8 mouse cellular contexts compared by ENCODE assay signal in genomic region chr15:102107689-102108573, GRCm38 (mm10). TPM values are rescaled to one million over a fixed set of nuclear protein-coding genes. Genes with fewer than 3 reads are reported as not detected.
DNase-seq lines count a peak whose midpoint lies in the region; ATAC-seq and TF ChIP-seq lines count a peak whose summit lies in the region.

No protein-coding gene starts in this region.

- peaks cover 48% of the 10 kb centered on the region for H3K36me3 ChIP-seq in kidney, postnatal 0 days (ENCODE audit: insufficient read depth, low read length)

- H3K4me1 ChIP-seq in kidney, postnatal 0 days (replicated peaks; ENCODE audit: insufficient read depth, low read length), result peaks cover 42% of the 10 kb centered on the region

- H3K27ac ChIP-seq in kidney, postnatal 0 days, result peak overlapping the region; percentile 10; the same call in 1 of the 2 replicates

- H3K4me2 ChIP-seq in kidney, postnatal 0 days (ENCODE audit: low read length), result 0 out of 2 replicates have a peak overlapping the region, but pooled peaks have one; percentile 46

- no peak overlapping the region for H3K9ac ChIP-seq in kidney, postnatal 0 days (ENCODE audit: low read depth, low read length)

- DNase-seq in layer of hippocampus, adult 11-12 months (ENCODE audit: low spot score), result peak; percentile 77
- DNase-seq in layer of hippocampus, adult 9-11 months, result no peak
- DNase-seq in NIH3T3 (ENCODE audit: low read depth), result peak; percentile 89
- DNase-seq in cerebellum, postnatal 25 days, result peak; percentile 85 to 91
- peak; percentile 78 for DNase-seq in kidney, postnatal 0 days (ENCODE audit: low spot score)
- peak; percentile 74 for DNase-seq in lung, postnatal 14 days
- peak; percentile 54 for DNase-seq in spleen, adult 12 weeks (ENCODE audit: low spot score)

- no peaks in the 10 kb centered on the region for H3K27me3 ChIP-seq in kidney, postnatal 0 days (ENCODE audit: insufficient read depth, low read length)

- ATAC-seq in granulocyte monocyte progenitor cell, adult 5-6 weeks (replicated peaks; ENCODE audit: poor library complexity, severe bottlenecking), result peak; percentile 40
- ATAC-seq in kidney, postnatal 0 days (replicated peaks; ENCODE audit: low FRiP score, low read depth), result no peak

- H3K9me3 ChIP-seq in kidney, postnatal 0 days (replicated peaks; ENCODE audit: low read length), result no peaks in the 10 kb centered on the region

- WGBS in kidney, postnatal 0 days, result 43% methylated on average over 13 of the region's 13 CpGs

- no peak overlapping the region for H3K4me3 ChIP-seq in kidney, postnatal 0 days (replicated peaks; ENCODE audit: low read depth, low read length)

- TF ChIP-seq CTCF in kidney, postnatal 0 days (IDR thresholded peaks at IDR 0.05; ENCODE audit: low read depth), result peak; percentile 75

RNA-seq across cellular contexts. Expression of gene Tns2, which starts 7.7 kb away (rescaled TPM):
- 0.17 TPM in 1 of 2 replicates, not detected in the other for total RNA-seq in granulocyte monocyte progenitor cell, adult 5-6 weeks (2014; fragmentation: Nextera tagmentation)
- total RNA-seq in granulocyte monocyte progenitor cell, adult 5-6 weeks (2017), result not detected in 2 replicates
- 34.4 and 35.8 TPM in 2 replicates for polyA plus RNA-seq in kidney, postnatal 0 days (2015; fragmentation: Nextera tagmentation; extraction: Ambion mirVana)

RNA-seq across cellular contexts. Expression of gene Spryd3, which starts 28.1 kb away (rescaled TPM):
- 10.9 and 12.6 TPM in 2 replicates for total RNA-seq in granulocyte monocyte progenitor cell, adult 5-6 weeks (2014; fragmentation: Nextera tagmentation)
- 13.2 and 24.2 TPM in 2 replicates for total RNA-seq in granulocyte monocyte progenitor cell, adult 5-6 weeks (2017)
- polyA plus RNA-seq in kidney, postnatal 0 days (2015; fragmentation: Nextera tagmentation; extraction: Ambion mirVana), result 14.3 and 16.6 TPM in 2 replicates

RNA-seq across cellular contexts. Expression of gene Eif4b, which starts 34.4 kb away (rescaled TPM):
- 244 and 264 TPM in 2 replicates for total RNA-seq in granulocyte monocyte progenitor cell, adult 5-6 weeks (2014; fragmentation: Nextera tagmentation)
- total RNA-seq in granulocyte monocyte progenitor cell, adult 5-6 weeks (2017), result 450 TPM in 2 replicates
- polyA plus RNA-seq in kidney, postnatal 0 days (2015; fragmentation: Nextera tagmentation; extraction: Ambion mirVana), result 96.1 and 102 TPM in 2 replicates

RNA-seq across cellular contexts. Expression of gene Igfbp6, which starts 36.2 kb away (rescaled TPM):
- total RNA-seq in granulocyte monocyte progenitor cell, adult 5-6 weeks (2014; fragmentation: Nextera tagmentation), result not detected in 2 replicates
- total RNA-seq in granulocyte monocyte progenitor cell, adult 5-6 weeks (2017), result not detected in 2 replicates
- polyA plus RNA-seq in kidney, postnatal 0 days (2015; fragmentation: Nextera tagmentation; extraction: Ambion mirVana), result 20.5 and 28.3 TPM in 2 replicates

RNA-seq across cellular contexts. Expression of gene Soat2, which starts 42.4 kb away (rescaled TPM):
- 0.85 and 0.97 TPM in 2 replicates for total RNA-seq in granulocyte monocyte progenitor cell, adult 5-6 weeks (2014; fragmentation: Nextera tagmentation)
- 0.15 and 0.56 TPM in 2 replicates for total RNA-seq in granulocyte monocyte progenitor cell, adult 5-6 weeks (2017)
- 0.28 and 0.34 TPM in 2 replicates for polyA plus RNA-seq in kidney, postnatal 0 days (2015; fragmentation: Nextera tagmentation; extraction: Ambion mirVana)
